Mouse (Mus musculus): ENCODE measurements around the gene Smad6.

Smad6 gene

DNA sequence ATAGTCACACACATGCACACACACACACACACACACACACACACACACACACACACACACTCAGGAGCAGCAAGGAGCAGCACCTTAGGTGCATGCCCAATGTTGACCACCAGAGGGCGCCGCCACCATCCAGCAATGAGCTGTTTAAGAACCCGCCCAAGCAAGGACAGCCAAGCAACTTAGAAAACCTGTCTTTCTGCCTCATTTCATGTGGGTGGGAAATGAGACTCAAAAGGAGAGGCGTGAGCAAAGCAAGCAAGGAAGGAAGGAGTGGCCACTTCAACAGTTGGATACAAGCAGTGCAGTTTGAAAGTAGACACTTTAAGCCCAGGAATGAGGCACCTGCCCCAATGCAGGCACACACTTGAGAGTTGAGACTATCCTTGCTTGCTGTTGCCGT is 112.2 kb downstream of the Smad6 start:
- peak; percentile 54 to 80 for DNase-seq

DNA sequence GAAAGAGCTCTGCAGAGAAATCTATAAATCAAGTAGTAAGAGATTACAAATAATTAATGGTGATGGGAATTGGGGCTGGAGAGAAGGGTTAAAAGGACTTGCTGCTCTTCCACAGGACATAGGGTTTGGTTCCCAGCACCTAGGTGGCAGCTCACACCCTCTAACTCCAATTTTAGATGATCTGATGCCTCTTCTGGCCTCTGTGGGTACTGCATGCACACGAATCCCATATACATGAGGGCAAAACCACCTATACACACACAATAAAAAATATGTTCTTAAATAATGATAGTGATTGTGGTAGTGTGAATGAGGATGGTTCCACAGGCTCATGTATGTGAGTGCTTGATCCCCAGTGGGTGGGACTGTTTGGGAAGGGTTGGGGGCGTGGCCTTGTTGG is 117.3 kb downstream of the Smad6 start:
- no peak for DNase-seq

Data from kidney, adult 8-10 months (tissue).